Mouse (Mus musculus) cerebellum, adult 2 months (tissue): ENCODE measurements around the gene Unc5b.

Experiments
- CTCF ChIP-seq: fragments of 200-500 bp; IDR thresholded peaks from 2 replicates; pipeline ENCODE4 v1.5.1; 2011; ENCODE audit warnings: low read depth, mild to moderate bottlenecking, control low read depth, low read length, moderate library complexity, borderline replicate concordance; ENCODE audit not compliant: insufficient read depth
- POLR2A ChIP-seq: fragments of 200-500 bp; IDR thresholded peaks from 2 replicates; pipeline ENCODE4 v1.6.1; 2011; ENCODE audit warnings: low read length, control low read depth, borderline replicate concordance; ENCODE audit not compliant: insufficient read depth

DNA sequence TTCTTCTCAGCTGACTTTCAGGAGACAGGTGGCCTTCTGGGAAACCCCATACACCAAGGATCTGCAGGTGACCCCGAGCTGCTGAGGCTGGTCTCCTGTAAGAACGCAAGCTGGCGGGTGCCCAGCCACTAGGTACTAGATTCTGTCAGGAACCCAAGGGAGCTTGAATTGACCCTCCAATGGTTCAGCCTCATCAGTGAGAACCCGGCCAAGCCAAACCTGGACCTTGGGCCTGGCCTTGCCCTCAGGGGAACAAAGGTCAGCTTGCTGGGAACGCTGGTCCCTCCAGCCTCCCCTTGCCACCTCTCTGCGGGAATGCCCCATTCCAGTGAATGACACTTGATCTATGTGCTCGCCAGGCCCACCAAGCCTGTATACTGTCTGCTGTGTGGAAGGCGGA, 97.9 kb downstream of the Unc5b start:
- TF ChIP-seq POLR2A: no peak
- TF ChIP-seq CTCF: no peak
